Mouse (Mus musculus) MEL (cell line): ENCODE measurements around the gene Col1a1. TPM values are rescaled to one million over a fixed set of nuclear protein-coding genes. Genes with fewer than 3 reads are reported as not detected.

ENCODE experiments used
- DNase-seq: peaks from one replicate; pipeline ENCODE4 v3.0.0; 2011; ENCODE audit warnings: low read depth, low spot score
- H3K27ac ChIP-seq: 2 replicates; pipeline ENCODE4 v1.5.1; 2012; ENCODE audit warnings: low read depth, mild to moderate bottlenecking, control low read depth, low read length, moderate library complexity; ENCODE audit not compliant: control insufficient read depth
- H3K27me3 ChIP-seq, 2 experiments: fragments of 150-350 bp in 1 of 2; sonication (generic) in 1 of 2; 2 replicates each; pipeline ENCODE4 v1.6.1; 2012; ENCODE audit warnings: low read length in 2 of 2, mild to moderate bottlenecking in 2 of 2, improper control_type of control experiment in 1 of 2, moderate library complexity in 1 of 2; ENCODE audit not compliant: insufficient read depth in 2 of 2, control insufficient read depth in 1 of 2
- H3K36me3 ChIP-seq, 2 experiments: 2 replicates each; pipeline ENCODE4 v1.6.1; 2012 to 2014; ENCODE audit warnings: low read length in 2 of 2, improper control_type of control experiment in 1 of 2, inconsistent platforms in 1 of 2, mild to moderate bottlenecking in 1 of 2; ENCODE audit not compliant: insufficient read depth in 2 of 2, control insufficient read depth in 1 of 2
- H3K4me1 ChIP-seq, 2 experiments: fragments of 150-350 bp in 1 of 2; sonication (generic) in 1 of 2; 2 replicates each; pipeline ENCODE4 v1.6.1; 2012; ENCODE audit warnings: low read length in 2 of 2, improper control_type of control experiment in 1 of 2, mild to moderate bottlenecking in 1 of 2; ENCODE audit not compliant: insufficient read depth in 2 of 2, control insufficient read depth in 1 of 2
- H3K4me3 ChIP-seq, 2 experiments: fragments of 150-350 bp in 1 of 2; sonication (generic) in 1 of 2; 2 replicates each; pipeline ENCODE4 v1.5.1; 2012; ENCODE audit warnings: low read depth in 2 of 2, low read length in 2 of 2, mild to moderate bottlenecking in 2 of 2, moderate library complexity in 2 of 2, control low read depth in 1 of 2, improper control_type of control experiment in 1 of 2; ENCODE audit not compliant: control insufficient read depth in 1 of 2, insufficient read depth in 1 of 2
- H3K79me2 ChIP-seq: 2 replicates; pipeline ENCODE4 v1.6.1; 2012; ENCODE audit warnings: mild to moderate bottlenecking, low read length, moderate library complexity; ENCODE audit not compliant: control insufficient read depth, poor library complexity, insufficient read depth
- H3K9ac ChIP-seq: 2 replicates; pipeline ENCODE4 v1.6.1; 2012; ENCODE audit warnings: low read depth, mild to moderate bottlenecking, control low read depth, low read length, moderate library complexity; ENCODE audit not compliant: control insufficient read depth, poor library complexity, severe bottlenecking
- H3K9me3 ChIP-seq: fragments of 150-350 bp; sonication (generic); replicated peaks from 2 replicates; pipeline ENCODE4 v1.6.1; 2012; ENCODE audit warnings: mild to moderate bottlenecking, low read length, improper control_type of control experiment, moderate library complexity; ENCODE audit not compliant: insufficient read depth
- BHLHE40 ChIP-seq: IDR thresholded peaks from 2 replicates; pipeline ENCODE4 v1.6.1; 2012; ENCODE audit warnings: low read depth, mild to moderate bottlenecking, inconsistent platforms, low read length, improper control_type of control experiment, borderline replicate concordance
- CTCF ChIP-seq, 3 experiments: IDR thresholded peaks in 2 of 3; conservative IDR thresholded peaks in 1 of 3; 2 replicates each; pipeline ENCODE4 v1.5.1; 2011 to 2012; ENCODE audit warnings: low read length in 3 of 3, low read depth in 2 of 3, mild to moderate bottlenecking in 2 of 3, improper control_type of control experiment in 1 of 3, inconsistent platforms in 1 of 3, mixed read lengths in 1 of 3, moderate library complexity in 1 of 3; ENCODE audit not compliant: control insufficient read depth in 1 of 3, insufficient read depth in 1 of 3, poor library complexity in 1 of 3, severe bottlenecking in 1 of 3
- E2F4 ChIP-seq: IDR thresholded peaks from 2 replicates; pipeline ENCODE4 v1.6.1; 2011; ENCODE audit warnings: low read depth, low read length, improper control_type of control experiment, borderline replicate concordance
- ELF1 ChIP-seq: IDR thresholded peaks from 2 replicates; pipeline ENCODE4 v1.6.1; 2014; ENCODE audit warnings: low read depth, mild to moderate bottlenecking, inconsistent platforms, low read length, improper control_type of control experiment, moderate library complexity
- HCFC1 ChIP-seq: IDR thresholded peaks from 2 replicates; pipeline ENCODE4 v1.6.1; 2012; ENCODE audit warnings: low read depth, mild to moderate bottlenecking, inconsistent platforms, low read length, improper control_type of control experiment, moderate library complexity
- KAT2A ChIP-seq: conservative IDR thresholded peaks from 2 replicates; pipeline ENCODE4 v1.6.1; 2012; ENCODE audit warnings: low read depth, low read length, improper control_type of control experiment, inconsistent platforms
- MAX ChIP-seq: IDR thresholded peaks from 2 replicates; pipeline ENCODE4 v1.6.1; 2011; ENCODE audit warnings: low read length, improper control_type of control experiment
- MYB ChIP-seq: IDR thresholded peaks from 2 replicates; pipeline ENCODE4 v1.6.1; 2011; ENCODE audit warnings: mild to moderate bottlenecking, low read depth, low read length, improper control_type of control experiment
- MYC ChIP-seq: IDR thresholded peaks from 2 replicates; pipeline ENCODE4 v1.6.1; 2011; ENCODE audit warnings: low read depth, mild to moderate bottlenecking, low read length, improper control_type of control experiment, moderate library complexity
- NRF1 ChIP-seq: IDR thresholded peaks from 2 replicates; pipeline ENCODE4 v1.6.1; 2014; ENCODE audit warnings: low read depth, mild to moderate bottlenecking, inconsistent platforms, low read length, improper control_type of control experiment, moderate library complexity; ENCODE audit not compliant: poor library complexity, insufficient read depth, severe bottlenecking
- POLR2A ChIP-seq, 2 experiments: IDR thresholded peaks; 2 replicates each; pipeline ENCODE4 v1.6.1; 2011 to 2012; ENCODE audit warnings: low read length in 2 of 2, mild to moderate bottlenecking in 2 of 2, control low read depth in 1 of 2, improper control_type of control experiment in 1 of 2, low read depth in 1 of 2, moderate library complexity in 1 of 2; ENCODE audit not compliant: control insufficient read depth in 1 of 2, insufficient read depth in 1 of 2, poor library complexity in 1 of 2
- POLR2AphosphoS2 ChIP-seq: IDR thresholded peaks from 2 replicates; pipeline ENCODE4 v1.6.1; 2011; ENCODE audit warnings: low read length, improper control_type of control experiment
- POLR2AphosphoS5 ChIP-seq: IDR thresholded peaks from 2 replicates; pipeline ENCODE4 v1.6.1; 2012; ENCODE audit warnings: low read depth, borderline replicate concordance, mild to moderate bottlenecking, inconsistent platforms, low read length, moderate library complexity, mixed read lengths
- RAD21 ChIP-seq: IDR thresholded peaks from 2 replicates; pipeline ENCODE4 v1.6.1; 2011; ENCODE audit warnings: mild to moderate bottlenecking, low read depth, low read length, improper control_type of control experiment
- SMC3 ChIP-seq: IDR thresholded peaks from 2 replicates; pipeline ENCODE4 v1.6.1; 2011; ENCODE audit warnings: low read depth, low read length, improper control_type of control experiment
- TAL1 ChIP-seq: IDR thresholded peaks from 2 replicates; pipeline ENCODE4 v1.6.1; 2012; ENCODE audit warnings: mild to moderate bottlenecking, inconsistent platforms, low read length, moderate library complexity, mixed read lengths
- TCF12 ChIP-seq: IDR thresholded peaks from 2 replicates; pipeline ENCODE4 v1.6.1; 2014; ENCODE audit warnings: low read depth, mild to moderate bottlenecking, inconsistent platforms, low read length, improper control_type of control experiment, moderate library complexity
- USF2 ChIP-seq, 2 experiments: IDR thresholded peaks; 2 replicates each; pipeline ENCODE4 v1.6.1; 2011 to 2012; ENCODE audit warnings: improper control_type of control experiment in 2 of 2, low read length in 2 of 2, borderline replicate concordance in 1 of 2, inconsistent platforms in 1 of 2, low read depth in 1 of 2, mild to moderate bottlenecking in 1 of 2; ENCODE audit not compliant: insufficient read depth in 1 of 2
- ZC3H11A ChIP-seq: IDR thresholded peaks from 2 replicates; pipeline ENCODE4 v1.6.1; 2012; ENCODE audit warnings: low read depth, mild to moderate bottlenecking, inconsistent platforms, low read length, improper control_type of control experiment
- ZNF384 ChIP-seq: IDR thresholded peaks from 2 replicates; pipeline ENCODE4 v1.6.1; 2012; ENCODE audit warnings: low read depth, mild to moderate bottlenecking, inconsistent platforms, low read length, improper control_type of control experiment
- polyA plus RNA-seq, 2 experiments: library from polyadenylated mRNA; stranded (reverse) in 1 of 2; unstranded in 1 of 2; fragments of >175 nt in 1 of 2; fragments of >200 nt in 1 of 2; gene quantifications; 2 replicates each; pipeline versions ENCODE4 v1.2.1 to v1.2.4; 2012; ENCODE audit warnings: low replicate concordance in 2 of 2, low read depth in 1 of 2; ENCODE audit not compliant: insufficient read length in 2 of 2, insufficient read depth in 1 of 2, missing spikeins in 1 of 2
- total RNA-seq: library from RNA; depleted of rRNA; stranded (reverse); fragments of 300-350 nt; gene quantifications from 2 replicates; pipeline ENCODE4 v1.2.3, GENCODE M21; 2012

The Col1a1 gene
- total and polyA plus RNA-seq, 3 experiments: 0.12 to 0.61 TPM; not detected in 1

- Histone ChIP-seq H3K4me1 (no peaks in the 10 kb centered on the region), H3K9ac (no peak overlapping the region), H3K27me3 (peaks cover 4 to 7% of the 10 kb centered on the region in 2 experiments), H3K9me3 (no peaks in the 10 kb centered on the region), H3K79me2 (no peaks in the 10 kb centered on the region), H3K4me3 (no peak overlapping the region), H3K36me3 (no peaks in the 10 kb centered on the region), H3K27ac (no peak overlapping the region)
- no peak for DNase-seq
- TF ChIP-seq MYC (no peak), MYB (no peak), E2F4 (no peak), RAD21 (no peak), ZNF384 (no peak), ELF1 (no peak), TCF12 (no peak), USF2 (IDR thresholded peaks at IDR 0.05; ENCODE audit: borderline replicate concordance in 1 of 2, insufficient read depth in 1 of 2, low read depth in 1 of 2, low read length in 2 of 2) (no peak), BHLHE40 (no peak), KAT2A (no peak), POLR2AphosphoS2 (no peak)
These were observed 9.6 kb upstream of the Col1a1 start for GRCm38 (mm10) chr11:94926431-94926830.

- no peaks in the 10 kb centered on the region for H3K9me3 ChIP-seq
- H3K36me3 ChIP-seq: no peaks in the 10 kb centered on the region
- H3K27me3 ChIP-seq: peaks cover 8 to 10% of the 10 kb centered on the region in 2 experiments
- TF ChIP-seq ZC3H11A (no peak), RAD21 (no peak), POLR2AphosphoS5 (no peak), MYB (no peak), E2F4 (no peak), SMC3 (no peak), NRF1 (no peak), MAX (no peak), CTCF (IDR thresholded peaks at IDR 0.05 in 2 of 3, conservative IDR thresholded peaks at IDR 0.05 in 1 of 3; ENCODE audit: control insufficient read depth in 1 of 3, insufficient read depth in 1 of 3, low read depth in 2 of 3, low read length in 3 of 3, poor library complexity in 1 of 3, severe bottlenecking in 1 of 3) (no peak), USF2 (IDR thresholded peaks at IDR 0.05; ENCODE audit: borderline replicate concordance in 1 of 2, insufficient read depth in 1 of 2, low read depth in 1 of 2, low read length in 2 of 2) (no peak), POLR2A (IDR thresholded peaks at IDR 0.05; ENCODE audit: control insufficient read depth in 1 of 2, insufficient read depth in 1 of 2, low read depth in 1 of 2, low read length in 2 of 2, poor library complexity in 1 of 2) (no peak), MYC (no peak), TAL1 (no peak), TCF12 (no peak), HCFC1 (no peak), POLR2AphosphoS2 (no peak)
- H3K79me2 ChIP-seq: no peaks in the 10 kb centered on the region
- H3K4me1 ChIP-seq: no peaks in the 10 kb centered on the region
- no peak for DNase-seq
- no peak overlapping the region for H3K9ac ChIP-seq
- H3K4me3 ChIP-seq: no peak overlapping the region
- H3K27ac ChIP-seq: no peak overlapping the region
These were observed 8.2 kb upstream of the Col1a1 start for GRCm38 (mm10) chr11:94927771-94928291.
